Mouse (Mus musculus) heart, embryonic 11.5 days (tissue): ENCODE data around the gene Fam90a1b. TPM values are rescaled to one million over a fixed set of nuclear protein-coding genes. Genes with fewer than 3 reads are reported as not detected.
A peak's percentile ranks its signal among the peaks of the same experiment; 100 is the strongest.
"Not testable (repeated sequence)": the region's sequence is repeated elsewhere in the genome, so short reads cannot be mapped to it uniquely, and the experiment has no call there.

Experiments used
- ATAC-seq: fragments of 200-750 bp; cut with Nextera tagmentation; replicated peaks from 2 replicates; pipeline ENCODE4 v1.8.0; 2017; ENCODE audit warnings: moderate library complexity; ENCODE audit not compliant: insufficient number of reproducible peaks, low FRiP score, low TSS enrichment
- H3K27ac ChIP-seq: fragments of 300-500 bp; sonication (generic); 2 replicates; pipeline ENCODE4 v1.5.1; 2014; ENCODE audit warnings: mild to moderate bottlenecking, low read depth, low read length
- H3K27me3 ChIP-seq: fragments of 300-500 bp; sonication (generic); 2 replicates; pipeline ENCODE4 v1.6.1; 2014; ENCODE audit warnings: mild to moderate bottlenecking, low read length, mixed read lengths; ENCODE audit not compliant: control insufficient read depth, insufficient read depth
- H3K36me3 ChIP-seq: fragments of 300-500 bp; sonication (generic); 2 replicates; pipeline ENCODE4 v1.6.1; 2014; ENCODE audit warnings: mild to moderate bottlenecking, low read length, moderate library complexity, mixed read lengths; ENCODE audit not compliant: control insufficient read depth, insufficient read depth
- H3K4me1 ChIP-seq: fragments of 300-500 bp; sonication (generic); 2 replicates; pipeline ENCODE4 v1.6.1; 2014; ENCODE audit warnings: low read length; ENCODE audit not compliant: control insufficient read depth, insufficient read depth
- H3K4me2 ChIP-seq: fragments of 300-500 bp; sonication (generic); 2 replicates; pipeline ENCODE4 v1.6.1; 2014; ENCODE audit warnings: mild to moderate bottlenecking, moderate library complexity
- H3K4me3 ChIP-seq: fragments of 300-500 bp; sonication (generic); 2 replicates; pipeline ENCODE4 v1.5.1; 2014; ENCODE audit warnings: low read depth, low read length
- H3K9ac ChIP-seq: fragments of 300-500 bp; sonication (generic); 2 replicates; pipeline ENCODE4 v1.6.1; 2014; ENCODE audit warnings: mild to moderate bottlenecking, low read depth, low read length, moderate library complexity
- H3K9me3 ChIP-seq: fragments of 300-500 bp; sonication (generic); replicated peaks from 2 replicates; pipeline ENCODE4 v1.6.1; 2016; ENCODE audit warnings: low read length; ENCODE audit not compliant: control insufficient read depth
- WGBS: fragments of 180-500 bp; shearing (Covaris S2); extraction: QIAGEN DNeasy Blood & Tissue Kit; methylation state at CpG from one replicate; pipeline ENCODE4 v1.1.7; 2014; ENCODE audit not compliant: insufficient replicate concordance; 5-methylcytosine and 5-hydroxymethylcytosine counted together
- polyA plus RNA-seq: library from polyadenylated mRNA; unstranded; fragments of >200 nt; fragmentation: Nextera tagmentation; extraction: Ambion mirVana; gene quantifications from 2 replicates; pipeline ENCODE4 v1.2.1, GENCODE M21; 2014

Fam90a1b gene
- polyA plus RNA-seq, result 0.14 TPM in 1 of 2 replicates, not detected in the other

- Histone ChIP-seq H3K9me3 (no peaks in the 10 kb centered on the region), H3K4me2 (peak within 1 kb of the TSS; percentile 62), H3K9ac (peak within 1 kb of the TSS; percentile 73), H3K27ac (peak within 1 kb of the TSS; percentile 71), H3K4me3 (peak within 1 kb of the TSS; percentile 60), H3K4me1 (no peaks in the 10 kb centered on the region), H3K27me3 (peaks cover 40% of the 10 kb centered on the region), H3K36me3 (no peaks in the 10 kb centered on the region)
- ATAC-seq, result peak; percentile 97
- 19% methylated on average over 45 of the region's 46 CpGs for WGBS
Measured at GRCm38 (mm10) chrX:94366670-94367241, at the start of gene Fam90a1b, which contains the start of gene Apoo. Gene Fam90a1b, minus strand, starts transcription at chrX:94366777. Gene Apoo, plus strand, starts transcription at chrX:94367117.

DNA sequence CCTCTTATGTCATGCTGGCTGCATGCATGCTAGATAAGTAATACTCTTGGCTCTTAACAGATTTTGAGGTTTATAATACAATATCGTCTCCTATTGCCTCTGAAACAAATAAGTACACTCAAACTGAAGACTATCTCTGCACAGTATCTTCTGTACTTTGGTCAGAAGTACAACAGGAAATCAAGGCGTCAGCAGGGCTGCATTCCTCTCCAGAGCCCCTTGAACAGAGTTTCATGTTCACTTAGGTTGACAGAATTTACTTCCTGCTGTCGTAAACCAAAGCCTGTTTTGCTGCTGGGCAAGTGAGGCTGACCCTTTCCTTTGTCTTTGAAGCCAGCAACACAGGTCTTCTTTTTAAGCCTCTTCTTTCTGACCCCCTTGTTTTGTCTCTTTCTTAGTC lies 42.4 kb upstream of the Fam90a1b start:
- 52% methylated on average over 3 of the region's 3 CpGs for WGBS
- no peak for ATAC-seq
- no peak overlapping the region for H3K9ac ChIP-seq

DNA sequence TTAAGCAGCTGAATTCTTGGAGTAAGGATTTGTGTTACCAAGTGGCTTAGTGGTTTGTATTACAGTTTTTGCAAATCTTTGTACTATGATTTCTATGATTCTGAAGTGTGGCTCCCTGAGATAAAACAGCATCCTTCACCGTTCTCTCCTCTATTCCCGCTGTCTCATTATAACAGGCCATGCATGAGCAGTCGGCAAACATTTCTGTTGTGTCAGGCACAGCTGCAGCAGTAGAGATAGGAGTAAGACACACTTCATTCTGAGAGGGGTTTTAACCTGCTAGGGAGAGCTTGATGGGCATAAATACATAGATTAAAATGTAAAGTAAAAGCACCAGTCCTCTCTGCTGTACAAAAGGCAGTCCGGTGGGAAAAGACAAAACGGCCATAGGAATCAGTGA lies 12.2 kb upstream of the Fam90a1b start:
- H3K4me3 ChIP-seq, result no peak overlapping the region
- H3K27ac ChIP-seq, result no peak overlapping the region
- no peaks in the 10 kb centered on the region for H3K36me3 ChIP-seq
- peaks cover 13% of the 10 kb centered on the region; the same call in 1 of the 2 replicates for H3K27me3 ChIP-seq
- H3K9me3 ChIP-seq, result no peaks in the 10 kb centered on the region
- no peak for ATAC-seq
- H3K9ac ChIP-seq, result no peak overlapping the region
- H3K4me2 ChIP-seq, result no peak overlapping the region
- WGBS, result 74% methylated on average over 5 of the region's 5 CpGs
- no peaks in the 10 kb centered on the region for H3K4me1 ChIP-seq

More for the DNA sequence above, 42.4 kb upstream of the Fam90a1b start:
- Histone ChIP-seq H3K9me3 (no peaks in the 10 kb centered on the region), H3K27me3 (no peaks in the 10 kb centered on the region; the same call in 1 of the 2 replicates), H3K36me3 (no peaks in the 10 kb centered on the region), H3K4me1 (no peaks in the 10 kb centered on the region), H3K27ac (no peak overlapping the region), H3K4me2 (no peak overlapping the region), H3K4me3 (no peak overlapping the region)

GRCm38 (mm10) chrX:94367248-94367647 lies 671 bp upstream of the Fam90a1b start:
- H3K27me3 ChIP-seq, result peaks cover 36% of the 10 kb centered on the region
- H3K27ac ChIP-seq, result peak overlapping the region; percentile 71
- no peaks in the 10 kb centered on the region for H3K4me1 ChIP-seq
- H3K36me3 ChIP-seq, result no peaks in the 10 kb centered on the region
- ATAC-seq, result peak; percentile 39; the same call in 1 of the 2 replicates
- H3K9ac ChIP-seq, result peak overlapping the region; percentile 73
- peak overlapping the region; percentile 60 for H3K4me3 ChIP-seq
- no peaks in the 10 kb centered on the region for H3K9me3 ChIP-seq
- 11% methylated on average over 17 of the region's 17 CpGs for WGBS
- peak overlapping the region; percentile 50 for H3K4me2 ChIP-seq

DNA sequence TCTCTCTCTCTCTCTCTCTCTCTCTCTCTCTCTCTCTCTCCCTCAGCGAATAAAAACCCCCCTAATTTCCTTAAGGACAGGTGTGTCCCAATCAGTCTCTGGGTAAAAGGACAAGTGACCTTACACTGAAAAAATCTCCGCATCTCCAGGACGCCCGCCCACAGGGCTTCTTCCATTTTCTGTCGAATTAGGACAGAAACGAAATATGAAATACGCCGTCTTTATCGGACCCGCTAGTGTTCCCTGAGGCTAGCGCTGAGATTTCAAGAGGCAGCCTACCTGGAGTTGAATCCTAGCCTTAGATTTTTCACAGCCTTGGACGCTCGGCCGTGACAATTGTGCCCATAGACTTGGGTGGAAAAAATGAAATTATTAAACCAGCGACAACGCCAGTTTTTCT lies 548 bp downstream of the Fam90a1b start:
- H3K36me3 ChIP-seq, result no peaks in the 10 kb centered on the region
- H3K27ac ChIP-seq, result no peak overlapping the region
- WGBS, result 21% methylated on average over 16 of the region's 16 CpGs
- no peaks in the 10 kb centered on the region for H3K9me3 ChIP-seq
- peak overlapping the region; percentile 62 for H3K4me2 ChIP-seq
- peaks cover 38% of the 10 kb centered on the region for H3K27me3 ChIP-seq
- peak overlapping the region; percentile 34 for H3K4me3 ChIP-seq
- ATAC-seq, result no peak
- H3K4me1 ChIP-seq, result no peaks in the 10 kb centered on the region
- no peak overlapping the region for H3K9ac ChIP-seq

DNA sequence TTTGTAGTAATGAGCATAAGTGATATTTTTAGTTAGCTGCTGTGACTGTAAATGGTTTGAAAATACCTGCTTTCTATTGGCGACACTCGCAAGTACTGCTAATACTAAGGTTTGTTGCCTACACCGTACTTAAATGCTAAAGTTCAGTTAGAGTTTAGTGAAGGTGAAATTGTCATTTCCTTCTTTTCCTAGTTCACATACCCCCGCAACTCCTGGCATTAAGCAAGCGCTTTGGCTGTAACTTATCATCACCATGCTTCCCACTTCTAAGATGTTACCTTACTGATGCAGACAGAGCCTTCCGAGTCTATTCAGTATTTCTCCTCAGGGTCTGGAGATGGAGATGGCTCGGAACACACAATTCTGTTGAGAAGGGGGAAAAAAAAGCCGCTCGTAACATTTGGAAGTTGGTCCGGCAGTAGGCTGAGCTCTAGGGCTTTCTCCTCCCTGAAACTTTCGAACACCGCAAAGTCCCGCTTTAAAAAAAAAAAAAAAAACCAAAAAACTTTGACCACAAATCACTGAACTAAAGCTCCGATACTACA lies 1.1 kb downstream of the Fam90a1b start:
- H3K4me2 ChIP-seq, result peak overlapping the region; percentile 62
- WGBS, result 32% methylated on average over 14 of the region's 14 CpGs
- H3K9me3 ChIP-seq, result no peaks in the 10 kb centered on the region
- H3K27me3 ChIP-seq, result peaks cover 38% of the 10 kb centered on the region
- H3K4me1 ChIP-seq, result no peaks in the 10 kb centered on the region
- H3K36me3 ChIP-seq, result no peaks in the 10 kb centered on the region
- no peak for ATAC-seq
- no peak overlapping the region for H3K27ac ChIP-seq
- no peak overlapping the region for H3K9ac ChIP-seq
- H3K4me3 ChIP-seq, result peak overlapping the region; percentile 34

- H3K27ac ChIP-seq, H3K9me3 ChIP-seq, ATAC-seq, H3K4me2 ChIP-seq, H3K36me3 ChIP-seq, H3K9ac ChIP-seq, H3K4me3 ChIP-seq, H3K4me1 ChIP-seq: not testable (repeated sequence)
- peaks cover 13% of the 10 kb centered on the region for H3K27me3 ChIP-seq
- WGBS, result 68% methylated on average over 4 of the region's 4 CpGs
Measured at GRCm38 (mm10) chrX:94343638-94344037, 22.9 kb downstream of the Fam90a1b start.

DNA sequence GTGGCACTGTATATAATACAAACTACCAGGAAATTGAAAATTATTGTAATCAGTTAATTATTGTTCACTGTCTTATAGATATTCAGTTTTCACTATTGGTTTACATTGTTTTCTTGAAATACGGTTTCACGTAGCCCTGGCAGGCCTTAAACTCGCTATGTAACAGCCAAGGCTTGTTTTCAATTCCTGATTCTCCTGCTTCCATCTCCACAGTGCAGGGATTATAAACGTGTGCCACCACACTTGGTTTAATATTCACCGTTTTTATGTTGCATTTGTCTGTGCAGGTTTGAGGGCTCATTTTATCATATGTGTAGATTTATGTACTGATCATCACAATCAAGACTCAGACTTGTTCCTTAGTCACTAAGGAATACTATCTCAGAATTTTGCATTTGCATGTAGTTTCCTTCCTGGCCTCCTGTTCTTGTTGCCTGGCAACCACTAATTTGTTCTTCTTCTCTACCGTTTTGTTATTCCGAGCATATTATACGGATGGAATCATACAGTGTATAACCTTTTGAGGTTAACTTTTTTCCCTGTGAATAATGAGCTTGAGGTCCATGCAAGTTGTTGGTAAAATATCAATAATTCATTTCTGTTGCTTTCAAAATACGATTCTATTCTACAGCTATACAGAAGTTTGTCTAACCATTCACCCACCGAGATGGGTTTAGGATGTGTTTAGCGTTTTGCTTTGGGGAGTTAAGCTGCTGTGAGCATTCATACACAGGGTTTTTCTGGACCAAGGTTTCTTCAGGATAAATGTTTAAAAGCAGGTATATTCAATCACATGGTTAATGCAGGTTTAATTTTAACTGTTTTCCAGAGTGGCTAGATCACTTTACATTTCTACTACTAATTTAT lies 45.3 kb downstream of the Fam90a1b start:
- WGBS, result 80% methylated on average over 11 of the region's 11 CpGs
- H3K4me1 ChIP-seq, result no peaks in the 10 kb centered on the region
- H3K4me3 ChIP-seq, result no peak overlapping the region
- no peak overlapping the region for H3K9ac ChIP-seq
- H3K27me3 ChIP-seq, result peaks cover 17% of the 10 kb centered on the region
- H3K36me3 ChIP-seq, result no peaks in the 10 kb centered on the region
- no peaks in the 10 kb centered on the region for H3K9me3 ChIP-seq
- H3K27ac ChIP-seq, result no peak overlapping the region
- ATAC-seq, result no peak
- H3K4me2 ChIP-seq, result no peak overlapping the region
